In the genomic region with DNA sequence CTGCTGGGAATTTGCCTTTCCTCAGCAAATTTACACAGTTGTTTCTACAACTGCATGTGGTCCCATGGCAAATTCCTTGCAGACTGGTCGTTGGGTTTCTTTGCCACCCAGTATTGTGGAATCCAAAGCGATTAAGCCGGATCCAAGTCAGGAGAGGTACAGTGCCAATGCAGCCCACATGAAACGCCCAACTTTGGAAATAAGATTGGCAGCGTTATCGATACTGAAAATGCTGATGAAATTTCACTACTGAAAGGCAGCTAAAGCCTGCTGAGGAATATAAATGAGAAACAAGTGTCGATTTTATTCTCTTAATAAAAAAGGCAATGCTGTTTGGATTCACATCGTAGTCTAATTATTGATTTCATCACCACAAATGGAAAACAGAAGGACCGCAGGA, we compare ENCODE assay signal across 16 mouse cellular contexts.
"Had no signal": no experiment of that assay in that cellular context is flagged by ENCODE, and none has a peak within 500 bp of the region (broad histone marks: within the 10 kb centered on the region; RNA-seq: fewer than 3 reads in every experiment).

No protein-coding gene starts in this region.

- H3K27me3 ChIP-seq: limb, embryonic 13.5 days; liver, embryonic 15.5 days; midbrain, embryonic 13.5 days; neural tube, embryonic 15.5 days had no signal

- H3K4me1 ChIP-seq: liver, embryonic 15.5 days; midbrain, embryonic 13.5 days; neural tube, embryonic 15.5 days had no signal

- ATAC-seq: inflammation-experienced regulatory T-cells, adult 6 months; intestine, postnatal 0 days; lung, postnatal 0 days; midbrain, embryonic 13.5 days had no signal

- H3K9me3 ChIP-seq: limb, embryonic 13.5 days; liver, embryonic 15.5 days; midbrain, embryonic 13.5 days; neural tube, embryonic 15.5 days had no signal

- H3K27ac ChIP-seq: kidney, postnatal 0 days; limb, embryonic 13.5 days; liver, embryonic 15.5 days; midbrain, embryonic 13.5 days; neural tube, embryonic 15.5 days had no signal

- H3K4me2 ChIP-seq: limb, embryonic 13.5 days; liver, embryonic 11.5 days; liver, embryonic 15.5 days; midbrain, embryonic 13.5 days; neural tube, embryonic 15.5 days had no signal

- H3K9ac ChIP-seq: limb, embryonic 13.5 days; liver, embryonic 15.5 days; midbrain, embryonic 13.5 days; neural tube, embryonic 15.5 days had no signal

- H3K36me3 ChIP-seq: limb, embryonic 13.5 days; liver, embryonic 15.5 days; midbrain, embryonic 13.5 days; neural tube, embryonic 15.5 days had no signal

- DNase-seq: kidney, adult 8-10 months; kidney, postnatal 36 days; lung, adult 2 months; lung, postnatal 36 days; spleen, adult 18-20 months; thymus, postnatal 4 days had no signal

- H3K4me3 ChIP-seq: limb, embryonic 13.5 days; liver, embryonic 15.5 days; midbrain, embryonic 13.5 days; myocyte; neural tube, embryonic 15.5 days had no signal
